Mouse (Mus musculus): ENCODE results near the gene Scgb2a2. TPM values are rescaled to one million over a fixed set of nuclear protein-coding genes. Genes with fewer than 3 reads are reported as not detected.
"Not testable (repeated sequence)": the region's sequence is repeated elsewhere in the genome, so short reads cannot be mapped to it uniquely, and the experiment has no call there.

Scgb2a2 gene
- not detected in 2 replicates for polyA plus RNA-seq (2015; fragmentation: Nextera tagmentation; extraction: Ambion mirVana)

DNA sequence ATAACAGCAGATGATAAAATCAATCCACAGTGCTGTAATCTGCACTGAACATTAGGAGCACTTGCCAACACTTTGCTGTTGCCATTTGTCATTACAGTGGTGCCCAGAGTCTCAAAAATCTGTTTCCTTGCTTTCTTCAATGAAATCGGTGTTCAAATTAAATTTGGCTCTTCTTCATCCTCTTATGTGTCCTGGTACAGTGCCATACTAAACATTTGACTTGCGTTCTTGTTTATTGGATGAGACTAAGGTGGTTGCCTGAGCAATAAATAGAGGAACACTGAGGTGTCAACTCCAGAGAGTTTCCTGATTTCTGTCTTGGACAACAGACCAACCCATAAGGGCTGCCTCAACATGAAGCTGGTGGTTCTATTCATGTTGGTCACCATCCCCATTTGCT lies at the start of gene Scgb2a2:
Gene Scgb2a2 (plus strand): TSS at position 301 of the 400 bp plus-strand sequence.
- Histone ChIP-seq H3K9ac (ENCODE audit: low read length) (no peak within 1 kb of the TSS), H3K27me3 (ENCODE audit: control insufficient read depth, insufficient read depth, low read depth, low read length) (no peaks in the 10 kb centered on the region), H3K4me1 (replicated peaks; ENCODE audit: control insufficient read depth, insufficient read depth, low read length) (no peaks in the 10 kb centered on the region), H3K36me3 (ENCODE audit: control insufficient read depth, insufficient read depth, low read length) (no peaks in the 10 kb centered on the region), H3K4me2 (ENCODE audit: low read depth, low read length) (no peak within 1 kb of the TSS), H3K27ac (ENCODE audit: low read length) (no peak within 1 kb of the TSS), H3K9me3 (ENCODE audit: control insufficient read depth, low read length) (no peaks in the 10 kb centered on the region), H3K4me3 (ENCODE audit: low read length) (no peak within 1 kb of the TSS)
- 76% methylated on average over 2 of the region's 2 CpGs for WGBS
- ATAC-seq (ENCODE audit: low read depth), result no peak

DNA sequence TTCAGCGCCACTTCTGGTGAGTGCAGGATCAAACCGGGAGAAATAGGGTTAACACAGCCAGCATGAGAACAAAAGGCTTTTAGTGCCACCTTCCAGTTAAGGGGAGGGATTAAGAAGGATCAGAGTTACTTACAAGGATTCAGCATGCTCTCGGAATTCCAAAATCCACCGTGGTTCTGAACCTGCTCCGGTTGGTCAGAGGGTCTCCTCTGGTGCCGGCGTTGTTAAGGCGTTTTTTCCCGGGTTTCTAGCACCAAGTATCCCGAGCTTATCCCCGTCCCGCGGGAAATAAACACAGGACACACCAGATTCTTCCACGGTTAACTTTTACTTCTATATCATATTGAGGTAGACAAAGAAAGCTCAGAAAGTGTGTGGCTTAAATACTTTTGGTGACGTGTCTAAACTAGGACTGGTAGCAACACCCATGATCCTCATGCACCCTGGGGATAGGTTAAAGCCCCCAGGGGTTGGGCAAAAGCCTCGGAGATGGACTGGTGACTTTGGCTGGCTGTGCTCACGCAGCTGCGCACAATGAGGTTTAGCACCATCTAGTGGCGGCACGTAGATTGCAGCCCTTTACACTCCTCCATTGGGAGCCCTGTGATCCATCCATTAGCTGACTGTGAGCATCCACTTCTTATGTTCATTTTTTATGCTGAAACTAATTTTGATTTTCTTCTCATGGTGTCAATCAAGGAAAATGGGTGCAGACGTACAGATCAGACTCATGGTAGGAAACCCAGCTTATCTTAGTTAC lies 10.6 kb upstream of the Scgb2a2 start:
- H3K4me1 ChIP-seq (replicated peaks; ENCODE audit: control insufficient read depth, insufficient read depth, low read length); H3K27me3 ChIP-seq (ENCODE audit: control insufficient read depth, insufficient read depth, low read depth, low read length); H3K36me3 ChIP-seq (ENCODE audit: control insufficient read depth, insufficient read depth, low read length); H3K9me3 ChIP-seq (ENCODE audit: control insufficient read depth, low read length): not testable (repeated sequence)
- WGBS, result 16% methylated on average over 18 of the region's 21 CpGs
- H3K4me2 ChIP-seq (ENCODE audit: low read depth, low read length), result peak overlapping the region; percentile 31
- peak overlapping the region; percentile 49 for H3K27ac ChIP-seq (ENCODE audit: low read length)
- peak; percentile 95 for ATAC-seq (ENCODE audit: low read depth)
- 0 out of 2 replicates have a peak overlapping the region, but pooled peaks have one; percentile 32 for H3K9ac ChIP-seq (ENCODE audit: low read length)
- H3K4me3 ChIP-seq (ENCODE audit: low read length), result peak overlapping the region; percentile 39

DNA sequence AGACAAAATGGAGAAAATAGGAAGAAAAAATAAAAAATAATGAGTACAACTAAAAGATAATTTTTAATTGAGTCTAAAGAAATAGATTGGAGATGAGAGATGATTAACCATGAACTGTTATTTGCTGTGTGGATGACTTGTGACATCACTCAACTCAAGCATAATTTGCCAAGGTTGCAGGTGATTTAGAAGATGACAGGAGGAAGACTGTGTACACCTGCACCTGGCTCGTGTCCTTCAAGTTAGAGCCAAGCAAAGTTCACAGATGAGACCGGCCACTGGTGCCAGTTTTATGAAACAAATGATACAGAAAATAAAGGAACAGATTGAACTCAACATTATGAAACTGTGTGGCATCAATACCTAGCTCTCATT lies 10.0 kb upstream of the Scgb2a2 start:
- no peaks in the 10 kb centered on the region for H3K4me1 ChIP-seq (replicated peaks; ENCODE audit: control insufficient read depth, insufficient read depth, low read length)
- H3K27me3 ChIP-seq (ENCODE audit: control insufficient read depth, insufficient read depth, low read depth, low read length), result no peaks in the 10 kb centered on the region
- ATAC-seq (ENCODE audit: low read depth), result peak; percentile 52
- no peak overlapping the region for H3K27ac ChIP-seq (ENCODE audit: low read length)
- no peaks in the 10 kb centered on the region for H3K36me3 ChIP-seq (ENCODE audit: control insufficient read depth, insufficient read depth, low read length)
- H3K4me3 ChIP-seq (ENCODE audit: low read length), result no peak overlapping the region
- WGBS, result 45% methylated on average over 2 of the region's 2 CpGs
- H3K4me2 ChIP-seq (ENCODE audit: low read depth, low read length), result no peak overlapping the region
- H3K9ac ChIP-seq (ENCODE audit: low read length), result no peak overlapping the region
- H3K9me3 ChIP-seq (ENCODE audit: control insufficient read depth, low read length), result no peaks in the 10 kb centered on the region

DNA sequence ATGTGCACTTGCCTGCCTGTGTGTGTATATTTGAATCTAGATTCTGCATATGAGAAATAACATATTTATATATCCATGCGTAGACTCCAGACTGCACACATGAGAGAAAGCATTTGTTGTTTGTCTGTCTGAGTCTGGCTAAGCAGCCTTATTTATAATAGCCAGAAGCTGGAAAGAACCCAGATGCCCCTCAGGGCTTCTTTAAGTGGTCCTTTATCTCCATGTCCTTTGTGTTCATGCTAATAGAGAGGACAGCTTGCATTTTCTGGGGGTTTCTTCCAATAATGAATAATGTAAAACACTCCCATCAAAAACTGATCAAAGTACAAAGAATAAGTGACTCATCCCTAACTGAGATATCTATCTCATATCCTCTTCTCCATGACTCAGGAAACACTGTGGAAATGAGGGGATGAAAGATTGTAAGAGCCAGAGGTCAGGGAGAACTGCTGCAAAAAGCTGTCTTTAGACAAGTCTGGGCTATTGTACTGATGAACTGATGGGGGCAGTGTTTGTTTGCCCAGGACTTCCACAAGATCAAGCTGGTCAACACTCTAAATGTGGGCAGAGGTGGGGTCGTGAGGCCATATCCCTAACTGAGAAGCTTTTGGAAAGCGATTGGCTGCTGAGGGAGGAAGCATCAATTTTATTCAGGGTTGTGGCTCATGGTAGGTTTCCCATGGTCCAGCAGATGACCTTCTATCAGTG lies 2.2 kb downstream of the Scgb2a2 start:
- not testable (repeated sequence) for H3K4me1 ChIP-seq (replicated peaks; ENCODE audit: control insufficient read depth, insufficient read depth, low read length); H3K4me3 ChIP-seq (ENCODE audit: low read length); H3K27ac ChIP-seq (ENCODE audit: low read length); ATAC-seq (ENCODE audit: low read depth); H3K4me2 ChIP-seq (ENCODE audit: low read depth, low read length); H3K27me3 ChIP-seq (ENCODE audit: control insufficient read depth, insufficient read depth, low read depth, low read length); H3K9me3 ChIP-seq (ENCODE audit: control insufficient read depth, low read length); H3K36me3 ChIP-seq (ENCODE audit: control insufficient read depth, insufficient read depth, low read length); H3K9ac ChIP-seq (ENCODE audit: low read length)
- WGBS, result 41% methylated on average over 3 of the region's 3 CpGs

DNA sequence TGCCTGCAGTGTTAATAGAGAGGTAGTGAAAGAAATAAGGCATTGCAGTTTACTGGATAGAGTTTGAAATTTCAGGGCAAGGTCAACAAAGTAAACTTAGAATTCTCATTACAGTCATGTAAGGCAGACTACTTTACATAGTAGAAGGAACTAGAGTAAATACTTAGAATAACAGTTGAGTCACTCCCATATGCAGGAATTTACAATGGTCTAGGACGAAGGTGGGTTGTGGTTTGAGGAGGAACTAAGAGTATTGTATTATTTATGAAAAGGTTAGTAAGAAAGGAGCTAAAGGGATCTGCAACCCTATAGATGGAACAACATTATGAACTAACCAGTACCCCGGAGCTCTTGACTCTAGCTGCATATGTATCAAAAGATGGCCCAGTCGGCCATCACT lies 13.5 kb downstream of the Scgb2a2 start:
- H3K9me3 ChIP-seq (ENCODE audit: control insufficient read depth, low read length); H3K4me2 ChIP-seq (ENCODE audit: low read depth, low read length); H3K27ac ChIP-seq (ENCODE audit: low read length); H3K36me3 ChIP-seq (ENCODE audit: control insufficient read depth, insufficient read depth, low read length); H3K4me1 ChIP-seq (replicated peaks; ENCODE audit: control insufficient read depth, insufficient read depth, low read length); H3K4me3 ChIP-seq (ENCODE audit: low read length); ATAC-seq (ENCODE audit: low read depth); H3K27me3 ChIP-seq (ENCODE audit: control insufficient read depth, insufficient read depth, low read depth, low read length); H3K9ac ChIP-seq (ENCODE audit: low read length): not testable (repeated sequence)
- WGBS, result 80% methylated on average over 2 of the region's 3 CpGs

DNA sequence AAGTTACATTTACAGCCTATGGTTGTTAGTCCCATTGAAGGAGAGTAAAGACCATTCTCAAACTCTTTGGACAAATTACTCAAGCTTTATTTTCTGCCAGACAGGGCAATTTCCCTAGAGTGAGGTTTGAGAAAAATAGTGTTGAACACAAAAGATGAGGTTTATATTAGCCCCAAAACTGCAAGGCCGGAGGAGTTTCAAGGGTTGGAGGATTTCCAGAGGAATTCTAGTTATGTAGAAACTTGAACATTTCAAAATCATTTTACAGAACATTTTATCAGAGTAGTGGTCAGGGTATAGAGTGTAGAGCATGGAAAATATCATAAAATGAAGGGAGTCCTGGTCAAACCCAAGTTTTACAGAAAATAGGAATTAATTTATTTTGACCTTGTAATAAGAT lies 17.5 kb downstream of the Scgb2a2 start:
- Histone ChIP-seq H3K9ac (ENCODE audit: low read length) (no peak overlapping the region), H3K9me3 (ENCODE audit: control insufficient read depth, low read length) (no peaks in the 10 kb centered on the region), H3K27me3 (ENCODE audit: control insufficient read depth, insufficient read depth, low read depth, low read length) (no peaks in the 10 kb centered on the region), H3K36me3 (ENCODE audit: control insufficient read depth, insufficient read depth, low read length) (no peaks in the 10 kb centered on the region), H3K27ac (ENCODE audit: low read length) (no peak overlapping the region), H3K4me1 (replicated peaks; ENCODE audit: control insufficient read depth, insufficient read depth, low read length) (no peaks in the 10 kb centered on the region), H3K4me2 (ENCODE audit: low read depth, low read length) (no peak overlapping the region), H3K4me3 (ENCODE audit: low read length) (no peak overlapping the region)
- 25% methylated on average over 1 of the region's 1 CpGs for WGBS
- peak; percentile 45; the same call in 1 of the 2 replicates for ATAC-seq (ENCODE audit: low read depth)

DNA sequence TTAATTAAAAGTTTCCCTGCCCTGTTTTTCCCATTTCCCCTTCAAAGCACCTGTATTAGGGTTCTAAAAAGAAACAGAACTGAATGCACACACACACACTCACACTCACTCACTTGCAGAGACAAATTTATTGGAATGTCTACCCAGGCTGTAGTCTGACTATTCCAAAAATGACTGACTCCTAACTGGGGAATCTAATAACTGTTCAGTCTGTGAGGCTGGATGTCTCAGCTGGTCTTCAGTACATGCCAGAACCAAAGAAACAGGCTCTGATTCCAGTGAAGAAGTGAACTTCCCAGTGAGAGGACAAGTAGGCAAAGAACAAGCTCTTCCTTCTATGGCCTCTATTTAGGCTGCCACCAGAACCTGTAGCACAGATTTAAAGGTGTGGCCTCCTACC lies 18.1 kb downstream of the Scgb2a2 start:
- H3K27me3 ChIP-seq (ENCODE audit: control insufficient read depth, insufficient read depth, low read depth, low read length), result no peaks in the 10 kb centered on the region
- H3K9me3 ChIP-seq (ENCODE audit: control insufficient read depth, low read length), result no peaks in the 10 kb centered on the region
- H3K4me3 ChIP-seq (ENCODE audit: low read length), result no peak overlapping the region
- no peak overlapping the region for H3K27ac ChIP-seq (ENCODE audit: low read length)
- ATAC-seq (ENCODE audit: low read depth), result no peak
- no peaks in the 10 kb centered on the region for H3K4me1 ChIP-seq (replicated peaks; ENCODE audit: control insufficient read depth, insufficient read depth, low read length)
- no peak overlapping the region for H3K9ac ChIP-seq (ENCODE audit: low read length)
- H3K36me3 ChIP-seq (ENCODE audit: control insufficient read depth, insufficient read depth, low read length), result no peaks in the 10 kb centered on the region
- no peak overlapping the region for H3K4me2 ChIP-seq (ENCODE audit: low read depth, low read length)

DNA sequence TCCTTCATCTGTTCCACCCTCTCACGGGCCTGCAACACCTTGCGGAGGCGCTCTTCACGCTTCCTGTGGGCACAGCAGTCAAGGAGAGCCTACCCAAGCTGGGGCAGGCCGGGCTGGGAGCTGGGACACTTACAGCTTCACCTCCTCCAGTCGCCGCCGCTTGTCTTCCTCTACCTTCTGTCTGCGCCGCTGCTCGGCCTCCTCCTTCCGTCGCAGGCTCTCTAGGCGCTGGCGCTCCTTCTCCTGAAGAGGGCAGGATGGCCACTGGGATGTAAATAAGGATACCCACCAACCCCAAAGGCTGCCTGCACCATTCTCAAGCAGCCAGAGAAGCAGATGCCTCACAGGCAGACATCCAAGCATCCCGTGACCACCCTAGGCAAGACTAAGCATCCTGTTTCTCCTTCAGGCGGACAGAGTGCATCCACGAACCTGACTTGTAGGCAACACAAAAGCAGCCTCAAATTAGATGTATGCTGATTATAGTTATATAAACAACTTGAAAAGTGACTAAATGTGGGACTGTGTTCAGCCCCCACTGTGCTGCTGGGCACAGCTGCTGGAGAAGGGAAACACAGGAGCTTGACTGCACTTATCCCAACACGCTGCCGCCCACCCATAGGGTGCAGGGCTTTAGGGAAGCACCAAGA lies 30.9 kb downstream of the Scgb2a2 start:
- Histone ChIP-seq H3K4me1 (replicated peaks; ENCODE audit: control insufficient read depth, insufficient read depth, low read length) (no peaks in the 10 kb centered on the region), H3K27me3 (ENCODE audit: control insufficient read depth, insufficient read depth, low read depth, low read length) (no peaks in the 10 kb centered on the region), H3K4me3 (ENCODE audit: low read length) (no peak overlapping the region), H3K9me3 (ENCODE audit: control insufficient read depth, low read length) (no peaks in the 10 kb centered on the region), H3K9ac (ENCODE audit: low read length) (no peak overlapping the region), H3K36me3 (ENCODE audit: control insufficient read depth, insufficient read depth, low read length) (peaks cover 79% of the 10 kb centered on the region), H3K27ac (ENCODE audit: low read length) (no peak overlapping the region), H3K4me2 (ENCODE audit: low read depth, low read length) (no peak overlapping the region)
- no peak for ATAC-seq (ENCODE audit: low read depth)
- 94% methylated on average over 20 of the region's 20 CpGs for WGBS

DNA sequence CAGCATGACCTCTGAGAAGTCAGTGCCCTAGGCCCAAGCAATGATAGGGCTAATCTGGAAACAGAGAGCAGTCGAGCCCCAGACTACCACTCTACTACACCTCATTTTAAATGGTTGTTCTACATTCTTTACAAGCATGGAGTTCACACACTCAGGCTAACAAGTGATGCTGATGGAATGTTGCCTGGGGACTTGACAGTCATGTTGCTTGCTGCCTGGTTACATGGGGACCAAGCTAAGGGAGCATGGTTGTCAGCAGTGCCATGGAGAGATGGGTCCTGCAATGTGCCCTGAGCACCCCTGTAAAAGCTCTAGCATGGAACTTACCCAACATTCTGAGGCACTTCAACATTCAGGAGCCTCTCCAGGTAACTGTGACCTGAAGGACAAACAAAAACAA lies 39.0 kb downstream of the Scgb2a2 start:
- no peaks in the 10 kb centered on the region for H3K27me3 ChIP-seq (ENCODE audit: control insufficient read depth, insufficient read depth, low read depth, low read length)
- peaks cover 61% of the 10 kb centered on the region for H3K36me3 ChIP-seq (ENCODE audit: control insufficient read depth, insufficient read depth, low read length)
- no peaks in the 10 kb centered on the region; the same call in 1 of the 2 replicates for H3K4me1 ChIP-seq (replicated peaks; ENCODE audit: control insufficient read depth, insufficient read depth, low read length)
- no peak overlapping the region for H3K27ac ChIP-seq (ENCODE audit: low read length)
- H3K9ac ChIP-seq (ENCODE audit: low read length), result no peak overlapping the region
- WGBS, result 63% methylated on average over 1 of the region's 1 CpGs
- ATAC-seq (ENCODE audit: low read depth), result no peak
- no peaks in the 10 kb centered on the region for H3K9me3 ChIP-seq (ENCODE audit: control insufficient read depth, low read length)
- H3K4me3 ChIP-seq (ENCODE audit: low read length), result no peak overlapping the region
- no peak overlapping the region for H3K4me2 ChIP-seq (ENCODE audit: low read depth, low read length)

All from lung, embryonic 16.5 days (tissue).